Mouse (Mus musculus) brain, adult 10 weeks (tissue): ENCODE data around the gene Srgap2. TPM values are rescaled to one million over a fixed set of nuclear protein-coding genes. Genes with fewer than 3 reads are reported as not detected.

Source experiments
- polyA plus RNA-seq: library from polyadenylated mRNA; stranded (reverse); fragments of 350-450 nt; fragmentation: Illumina TruSeq; extraction: RNeasy Lipid Tissue Mini Kit (QIAGEN cat#74804); gene quantifications from one replicate; pipeline ENCODE4 v1.2.3, GENCODE M21; 2015; ENCODE audit warnings: low read depth, low replicate concordance

The Srgap2 gene
- polyA plus RNA-seq: 40.6 TPM

GRCm38 (mm10) chr1:131527281-131528080, at the start of gene Srgap2, which contains the start of gene Fam72a:
TSS of gene Srgap2 (minus strand) at chr1:131527352.
TSS of gene Fam72a (plus strand) at chr1:131527903.

GRCm38 (mm10) chr1:131279456-131279776, 247.7 kb downstream of the Srgap2 start, which contains the start of gene Ikbke:
TSS of gene Ikbke (minus strand) at chr1:131279606.

DNA sequence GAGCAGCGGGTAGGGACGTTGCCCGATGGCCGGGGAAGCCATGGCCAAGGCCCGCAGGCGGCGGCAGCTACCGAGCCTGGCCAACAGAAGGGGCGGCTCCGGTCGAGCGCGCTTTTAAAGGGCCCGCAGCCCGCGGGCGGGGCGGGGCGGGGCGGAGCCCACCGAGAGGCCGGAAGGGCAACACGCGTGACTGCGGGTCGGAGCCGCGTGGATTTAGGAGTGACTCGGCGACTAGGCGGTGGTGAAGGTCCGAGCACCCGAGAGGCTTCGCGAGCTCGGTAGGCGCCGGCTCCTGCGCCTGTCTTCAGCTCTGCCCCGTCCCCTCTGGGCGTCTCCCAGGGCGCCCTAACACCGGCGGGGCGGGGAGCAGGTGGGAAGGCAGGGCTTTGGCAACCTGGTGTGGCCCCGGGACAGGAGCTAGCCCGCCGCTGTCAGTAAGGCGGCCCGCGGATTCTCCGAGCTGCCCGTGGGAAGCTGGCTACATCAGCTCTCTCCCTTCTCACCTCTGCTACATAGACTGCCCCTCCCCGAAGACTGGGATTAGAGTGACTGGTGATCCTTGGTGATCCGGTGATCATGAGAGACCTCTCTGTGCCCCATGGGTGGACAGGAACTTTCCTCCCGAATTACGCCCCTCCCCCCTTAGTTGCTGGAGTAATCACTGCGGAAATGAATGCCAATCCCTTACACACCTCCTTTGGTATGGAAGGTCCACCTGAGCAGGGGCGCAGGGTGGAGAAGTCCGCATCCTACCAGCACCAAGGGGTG, 281.9 kb downstream of the Srgap2 start, which contains the start of gene Rassf5:
Gene Rassf5 (minus strand): TSS at position 170 of the 768 bp plus-strand sequence.

Other genes starting within 250 kb of the Srgap2 start
- 1.5 TPM for gene Ikbke, start 247.7 kb downstream of the Srgap2 start, polyA plus RNA-seq
- gene Fam72a, start 551 bp upstream of the Srgap2 start, polyA plus RNA-seq: 1.4 TPM
- not detected for gene Avpr1b, start 71.9 kb upstream of the Srgap2 start, polyA plus RNA-seq
- gene Ctse, start 111.0 kb upstream of the Srgap2 start, polyA plus RNA-seq: not detected
- 3.3 TPM for gene Rab7b, start 161.3 kb upstream of the Srgap2 start, polyA plus RNA-seq
- gene Slc26a9, start 216.7 kb upstream of the Srgap2 start, polyA plus RNA-seq: not detected